Mouse (Mus musculus) neural tube, embryonic 15.5 days (tissue): ENCODE measurements around the gene Slc9a9. TPM values are rescaled to one million over a fixed set of nuclear protein-coding genes. Genes with fewer than 3 reads are reported as not detected.

ENCODE experiments used
- ATAC-seq: fragments of 200-750 bp; cut with Nextera tagmentation; 2 replicates; pipeline ENCODE4 v1.8.0; 2017; ENCODE audit warnings: mild to moderate bottlenecking, moderate TSS enrichment, moderate library complexity; ENCODE audit not compliant: low FRiP score
- H3K27ac ChIP-seq: fragments of 300-500 bp; sonication (generic); replicated peaks from 2 replicates; pipeline ENCODE4 v1.5.1; 2015; ENCODE audit warnings: mild to moderate bottlenecking, inconsistent platforms
- H3K27me3 ChIP-seq: fragments of 300-500 bp; sonication (generic); replicated peaks from 2 replicates; pipeline ENCODE4 v1.6.1; 2015; ENCODE audit warnings: inconsistent platforms
- H3K36me3 ChIP-seq: fragments of 300-500 bp; sonication (generic); 2 replicates; pipeline ENCODE4 v1.6.1; 2015; ENCODE audit warnings: inconsistent platforms
- H3K4me1 ChIP-seq: fragments of 300-500 bp; sonication (generic); 2 replicates; pipeline ENCODE4 v1.6.1; 2015; ENCODE audit warnings: inconsistent platforms
- H3K4me2 ChIP-seq: fragments of 300-500 bp; sonication (generic); 2 replicates; pipeline ENCODE4 v1.6.1; 2015; ENCODE audit warnings: inconsistent platforms, mild to moderate bottlenecking, moderate library complexity
- H3K4me3 ChIP-seq: fragments of 300-500 bp; sonication (generic); replicated peaks from 2 replicates; pipeline ENCODE4 v1.5.1; 2015; ENCODE audit warnings: mild to moderate bottlenecking, inconsistent platforms
- H3K9ac ChIP-seq: fragments of 300-500 bp; sonication (generic); replicated peaks from 2 replicates; pipeline ENCODE4 v1.6.1; 2015; ENCODE audit warnings: mild to moderate bottlenecking, inconsistent platforms
- H3K9me3 ChIP-seq: fragments of 300-500 bp; sonication (generic); replicated peaks from 2 replicates; pipeline ENCODE4 v1.6.1; 2016; ENCODE audit warnings: inconsistent platforms
- WGBS: fragments of 180-500 bp; shearing (Covaris S2); methylation state at CpG from one replicate; pipeline ENCODE4 v1.1.7; 2015; ENCODE audit warnings: mixed read lengths; 5-methylcytosine and 5-hydroxymethylcytosine counted together
- polyA plus RNA-seq: library from polyadenylated mRNA; unstranded; fragments of >200 nt; fragmentation: Nextera tagmentation; extraction: Ambion mirVana; gene quantifications from 2 replicates; pipeline ENCODE4 v1.2.1, GENCODE M21; 2015

Slc9a9 gene
- polyA plus RNA-seq, 1 experiment from 2014 or later: 9.2 TPM

DNA sequence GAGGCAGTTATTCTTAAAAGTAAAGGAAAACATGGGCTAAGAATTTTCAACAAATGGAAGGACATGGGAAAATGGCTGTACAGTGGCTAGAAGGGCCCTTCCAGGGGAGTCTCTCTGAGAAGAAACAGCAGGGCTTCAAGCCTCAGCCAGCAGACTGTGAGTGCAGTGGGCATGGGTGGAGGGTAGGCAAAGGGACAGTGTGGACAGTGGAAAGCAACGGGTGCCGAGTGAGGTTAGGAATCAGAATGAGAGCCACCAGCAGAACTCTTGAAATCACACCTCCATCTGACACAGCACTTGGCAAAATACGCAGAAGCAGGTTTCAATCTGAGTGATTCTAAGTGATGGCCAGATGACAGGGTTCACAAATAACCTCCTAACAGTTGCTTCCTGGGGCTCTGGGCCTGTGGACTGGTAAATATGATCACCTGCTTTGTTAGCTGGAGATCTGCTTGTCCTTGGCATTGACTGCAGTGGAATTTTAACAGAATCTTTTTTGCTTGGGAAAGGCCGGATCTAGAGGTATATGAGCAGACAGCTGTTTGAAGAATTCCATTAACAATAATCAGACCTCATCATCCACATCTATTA lies 237.4 kb downstream of the Slc9a9 start:
- Histone ChIP-seq H3K4me3 (no peak overlapping the region), H3K27me3 (no peaks in the 10 kb centered on the region), H3K9me3 (no peaks in the 10 kb centered on the region), H3K9ac (no peak overlapping the region), H3K27ac (no peak overlapping the region), H3K4me1 (no peaks in the 10 kb centered on the region), H3K36me3 (no peaks in the 10 kb centered on the region), H3K4me2 (no peak overlapping the region)
- 89% methylated on average over 4 of the region's 4 CpGs for WGBS
- no peak for ATAC-seq

DNA sequence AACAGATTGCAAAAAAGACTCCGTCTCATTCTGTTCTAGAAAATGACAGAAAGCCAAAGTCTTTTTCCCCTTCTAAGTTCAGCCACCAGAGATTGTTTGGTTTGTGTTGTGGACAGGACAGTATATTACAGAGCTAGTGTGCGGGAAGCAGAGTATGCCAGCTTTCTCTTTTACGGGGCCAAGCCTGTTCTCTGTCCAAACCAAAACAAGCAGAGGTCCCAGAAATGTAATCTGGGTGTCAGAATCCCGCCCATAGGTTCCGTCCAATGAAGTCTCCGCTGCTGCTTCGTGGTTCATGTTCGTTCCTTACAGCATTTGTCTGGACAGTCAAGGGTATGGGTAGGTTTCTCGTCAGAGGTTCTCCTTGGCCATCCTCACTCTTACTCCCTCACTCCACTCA lies 242.4 kb downstream of the Slc9a9 start:
- 94% methylated on average over 9 of the region's 9 CpGs for WGBS
- no peaks in the 10 kb centered on the region for H3K9me3 ChIP-seq
- no peak overlapping the region for H3K4me3 ChIP-seq
- no peaks in the 10 kb centered on the region for H3K27me3 ChIP-seq
- H3K4me1 ChIP-seq: no peaks in the 10 kb centered on the region
- no peaks in the 10 kb centered on the region for H3K36me3 ChIP-seq
- H3K9ac ChIP-seq: no peak overlapping the region
- ATAC-seq: no peak
- H3K4me2 ChIP-seq: no peak overlapping the region
- no peak overlapping the region for H3K27ac ChIP-seq

DNA sequence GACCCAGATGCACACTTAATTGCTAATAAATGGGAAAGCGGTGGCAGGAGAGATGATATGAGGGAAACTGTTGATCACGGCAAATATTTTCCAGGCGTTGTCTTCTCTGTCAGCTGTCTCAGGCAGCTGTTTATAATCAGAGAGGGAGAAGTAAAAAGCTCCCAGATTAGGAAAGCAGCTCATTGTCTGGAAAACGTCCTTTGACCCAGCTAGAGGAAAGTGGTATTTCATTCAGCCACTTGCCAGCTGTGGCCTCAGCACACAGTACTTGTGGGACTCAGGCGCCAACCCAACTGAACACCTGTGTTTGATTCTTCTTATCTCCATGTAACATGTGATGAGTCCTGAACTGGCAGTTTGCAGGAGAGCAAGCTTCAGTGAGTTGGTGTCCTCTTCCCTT lies 252.4 kb downstream of the Slc9a9 start:
- Histone ChIP-seq H3K27ac (no peak overlapping the region), H3K27me3 (no peaks in the 10 kb centered on the region), H3K4me1 (peaks cover 3% of the 10 kb centered on the region), H3K36me3 (no peaks in the 10 kb centered on the region), H3K4me2 (no peak overlapping the region), H3K4me3 (no peak overlapping the region), H3K9ac (no peak overlapping the region), H3K9me3 (no peaks in the 10 kb centered on the region)
- WGBS: 63% methylated on average over 5 of the region's 5 CpGs
- ATAC-seq: no peak

DNA sequence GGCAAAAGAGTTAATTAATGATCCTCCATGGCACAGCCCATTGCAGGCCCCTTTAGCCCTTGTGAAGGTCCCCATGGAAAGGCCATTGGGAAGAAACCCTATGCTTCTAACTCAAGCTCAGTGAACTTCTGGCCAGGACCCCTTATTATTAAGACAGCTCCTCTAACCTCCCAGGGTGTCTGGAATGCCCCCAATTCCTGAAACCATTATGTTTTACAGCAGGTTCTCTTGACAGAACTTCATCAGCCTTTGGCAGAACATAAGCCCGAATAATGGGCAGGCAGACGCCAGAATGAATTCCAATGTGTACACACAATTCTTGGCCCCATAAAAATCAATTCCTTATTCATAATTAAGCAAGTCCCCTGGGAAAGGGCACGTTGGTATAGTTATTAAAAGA lies 256.1 kb downstream of the Slc9a9 start:
- Histone ChIP-seq H3K36me3 (no peaks in the 10 kb centered on the region), H3K27ac (no peak overlapping the region), H3K9ac (no peak overlapping the region), H3K4me1 (peaks cover 3% of the 10 kb centered on the region), H3K4me3 (no peak overlapping the region), H3K9me3 (no peaks in the 10 kb centered on the region), H3K4me2 (no peak overlapping the region), H3K27me3 (no peaks in the 10 kb centered on the region)
- WGBS: 27% methylated on average over 3 of the region's 3 CpGs
- no peak for ATAC-seq

GRCm38 (mm10) chr9:94927101-94927500 lies 257.4 kb downstream of the Slc9a9 start:
- Histone ChIP-seq H3K4me3 (no peak overlapping the region), H3K9me3 (no peaks in the 10 kb centered on the region), H3K36me3 (no peaks in the 10 kb centered on the region), H3K4me1 (peaks cover 3% of the 10 kb centered on the region), H3K27me3 (no peaks in the 10 kb centered on the region), H3K9ac (no peak overlapping the region), H3K4me2 (no peak overlapping the region), H3K27ac (no peak overlapping the region)
- no peak for ATAC-seq

DNA sequence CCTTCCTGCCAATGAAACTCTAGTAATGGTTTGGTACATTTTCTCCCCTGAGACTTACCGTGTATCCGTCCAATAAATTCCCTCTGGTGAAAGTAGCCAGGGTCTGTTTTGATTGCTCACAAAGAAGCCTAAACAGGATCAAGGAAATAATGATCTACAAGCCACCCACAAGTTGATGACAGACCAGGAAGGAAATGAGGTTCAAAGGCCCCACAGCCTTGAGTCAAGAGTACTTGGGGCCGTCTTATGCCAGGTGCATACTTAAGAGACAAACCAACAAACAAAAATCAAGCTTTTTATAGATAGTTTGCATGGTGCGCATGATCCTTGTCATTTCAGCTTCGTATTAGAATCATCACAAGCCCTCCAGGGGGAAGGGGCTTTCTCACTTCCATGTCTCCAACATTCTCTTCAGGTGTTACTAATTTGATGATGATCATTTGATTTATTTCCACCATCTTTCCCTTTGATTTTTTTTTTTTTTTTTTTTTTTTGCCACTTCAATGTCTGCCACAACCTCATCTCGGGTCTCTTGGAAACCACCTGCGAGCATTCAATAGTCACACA lies 275.9 kb downstream of the Slc9a9 start:
- no peaks in the 10 kb centered on the region for H3K27me3 ChIP-seq
- H3K4me1 ChIP-seq: no peaks in the 10 kb centered on the region
- no peak for ATAC-seq
- H3K27ac ChIP-seq: no peak overlapping the region
- H3K9me3 ChIP-seq: no peaks in the 10 kb centered on the region
- no peak overlapping the region for H3K4me2 ChIP-seq
- no peak overlapping the region for H3K9ac ChIP-seq
- H3K36me3 ChIP-seq: no peaks in the 10 kb centered on the region
- WGBS: 89% methylated on average over 7 of the region's 7 CpGs
- H3K4me3 ChIP-seq: no peak overlapping the region

DNA sequence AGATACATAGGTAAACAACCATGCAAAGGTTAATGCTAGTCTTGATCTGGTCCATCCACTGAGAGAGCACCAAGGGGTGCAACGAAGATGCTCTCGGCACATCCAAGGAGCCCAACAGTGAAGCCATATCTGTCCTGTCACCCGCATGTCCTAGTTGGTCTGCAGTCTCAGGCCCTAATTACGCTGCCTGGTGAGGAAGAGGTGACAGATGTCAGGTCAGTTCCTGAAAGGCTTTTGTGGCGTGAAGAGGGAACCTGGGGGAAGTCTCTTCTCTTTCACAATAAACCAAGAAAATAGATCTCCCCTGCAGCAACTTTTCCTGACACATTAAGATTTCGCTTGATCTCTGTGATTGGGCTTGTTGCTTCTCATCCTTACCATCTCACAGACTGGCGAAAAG lies 277.5 kb downstream of the Slc9a9 start:
- H3K4me2 ChIP-seq: no peak overlapping the region
- WGBS: 83% methylated on average over 7 of the region's 7 CpGs
- H3K4me3 ChIP-seq: no peak overlapping the region
- H3K4me1 ChIP-seq: no peaks in the 10 kb centered on the region
- ATAC-seq: no peak
- 0 out of 2 replicates have a peak, but pooled peaks cover 3% of the 10 kb centered on the region for H3K9me3 ChIP-seq
- no peaks in the 10 kb centered on the region for H3K36me3 ChIP-seq
- no peak overlapping the region for H3K27ac ChIP-seq
- no peaks in the 10 kb centered on the region for H3K27me3 ChIP-seq
- H3K9ac ChIP-seq: no peak overlapping the region

- Histone ChIP-seq H3K9me3 (0 out of 2 replicates have a peak, but pooled peaks cover 3% of the 10 kb centered on the region), H3K9ac (no peak overlapping the region), H3K4me3 (no peak overlapping the region), H3K36me3 (no peaks in the 10 kb centered on the region), H3K27ac (no peak overlapping the region), H3K4me2 (no peak overlapping the region), H3K27me3 (no peaks in the 10 kb centered on the region), H3K4me1 (no peaks in the 10 kb centered on the region)
- WGBS: 76% methylated on average over 3 of the region's 3 CpGs
- no peak for ATAC-seq
These were observed 281.0 kb downstream of the Slc9a9 start for GRCm38 (mm10) chr9:94950676-94951075.

DNA sequence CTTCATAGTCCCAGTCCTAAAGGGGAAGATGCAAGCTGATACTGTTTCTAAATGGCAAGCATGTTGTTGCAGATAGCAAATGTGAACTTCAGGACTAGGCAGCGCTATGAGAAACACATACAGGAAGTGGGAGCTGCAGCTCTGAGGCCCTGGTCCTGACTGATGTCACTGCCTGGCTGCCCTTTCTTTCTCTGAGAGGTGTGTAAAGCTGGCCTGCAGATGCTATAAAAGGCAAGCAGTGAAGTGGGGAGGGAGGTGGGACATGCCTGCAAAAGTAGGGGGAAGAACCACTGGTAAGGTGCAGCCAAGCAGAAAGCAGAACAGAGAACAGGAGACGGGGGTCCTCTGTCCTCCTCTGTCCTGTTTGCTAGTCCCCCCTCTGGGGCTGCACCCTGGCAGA lies 285.9 kb downstream of the Slc9a9 start:
- Histone ChIP-seq H3K27ac (no peak overlapping the region), H3K27me3 (no peaks in the 10 kb centered on the region)
- 59% methylated on average over 2 of the region's 2 CpGs for WGBS

GRCm38 (mm10) chr9:94958382-94958781 lies 288.7 kb downstream of the Slc9a9 start:
- no peaks in the 10 kb centered on the region for H3K36me3 ChIP-seq

More for the DNA sequence above, 285.9 kb downstream of the Slc9a9 start:
- no peak overlapping the region for H3K4me3 ChIP-seq
- no peaks in the 10 kb centered on the region for H3K4me1 ChIP-seq
- 0 out of 2 replicates have a peak, but pooled peaks cover 3% of the 10 kb centered on the region for H3K9me3 ChIP-seq
- no peak overlapping the region for H3K4me2 ChIP-seq
- H3K9ac ChIP-seq: no peak overlapping the region
- ATAC-seq: no peak
- no peaks in the 10 kb centered on the region for H3K36me3 ChIP-seq

DNA sequence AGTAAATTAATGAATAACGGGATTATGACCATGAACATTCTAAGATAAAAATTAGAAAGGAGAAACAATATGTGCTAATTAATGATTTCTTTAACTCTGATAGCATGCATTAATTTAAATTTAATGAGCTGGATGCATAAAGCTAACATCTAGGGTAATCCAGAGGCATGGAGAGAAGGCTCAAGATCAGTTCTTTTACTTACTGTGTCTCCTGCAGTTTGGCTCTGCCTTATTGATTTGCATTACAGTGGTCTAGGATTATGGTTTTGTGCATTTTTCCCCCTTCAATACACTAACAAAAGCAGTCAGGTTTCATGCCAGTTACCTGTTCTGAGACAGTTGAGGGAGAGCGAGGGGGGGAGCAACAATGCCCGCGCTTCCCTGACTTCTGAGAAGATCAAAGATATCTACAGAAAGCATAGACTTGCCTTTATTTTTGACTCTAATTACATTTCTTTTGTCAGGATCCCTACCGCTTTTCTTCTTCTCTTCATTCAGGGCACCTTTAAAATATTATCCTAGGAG lies 298.9 kb downstream of the Slc9a9 start:
- Histone ChIP-seq H3K4me2 (no peak overlapping the region), H3K9me3 (no peaks in the 10 kb centered on the region), H3K4me3 (no peak overlapping the region), H3K4me1 (no peaks in the 10 kb centered on the region), H3K9ac (no peak overlapping the region), H3K27ac (no peak overlapping the region), H3K36me3 (peaks cover 4% of the 10 kb centered on the region; the same call in 1 of the 2 replicates), H3K27me3 (no peaks in the 10 kb centered on the region)
- no peak for ATAC-seq
- whole genome bisulfite sequencing: 68% methylated on average over 5 of the region's 5 CpGs

More at GRCm38 (mm10) chr9:94958382-94958781, 288.7 kb downstream of the Slc9a9 start:
- Histone ChIP-seq H3K4me3 (no peak overlapping the region), H3K9ac (no peak overlapping the region), H3K4me1 (no peaks in the 10 kb centered on the region), H3K9me3 (no peaks in the 10 kb centered on the region), H3K27ac (no peak overlapping the region), H3K27me3 (no peaks in the 10 kb centered on the region), H3K4me2 (no peak overlapping the region)
- ATAC-seq: no peak
- 57% methylated on average over 2 of the region's 2 CpGs for WGBS

DNA sequence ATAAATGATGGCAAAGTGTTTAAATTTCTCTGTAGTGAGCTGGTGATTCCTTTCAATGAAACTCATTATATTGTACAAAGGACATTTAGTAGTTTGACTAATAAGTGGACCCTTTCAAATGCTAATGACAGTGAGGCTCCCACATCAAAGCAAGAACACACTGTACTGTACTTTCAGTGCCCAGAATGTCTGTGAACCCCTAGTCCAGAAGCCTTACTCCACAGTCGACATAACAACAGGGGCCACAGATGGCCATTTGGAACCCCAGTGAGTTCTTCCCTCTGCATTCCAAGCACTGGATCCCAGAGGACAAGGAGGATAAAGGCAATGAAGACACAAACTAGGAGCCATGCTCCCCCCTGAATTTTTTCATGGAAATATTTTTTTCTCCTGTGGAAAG lies 299.4 kb downstream of the Slc9a9 start:
- H3K36me3 ChIP-seq: peaks cover 4% of the 10 kb centered on the region; the same call in 1 of the 2 replicates

More for the DNA sequence above, 299.4 kb downstream of the Slc9a9 start:
- Histone ChIP-seq H3K4me3 (no peak overlapping the region), H3K9me3 (no peaks in the 10 kb centered on the region), H3K4me2 (no peak overlapping the region), H3K9ac (no peak overlapping the region), H3K4me1 (no peaks in the 10 kb centered on the region), H3K27me3 (no peaks in the 10 kb centered on the region), H3K27ac (no peak overlapping the region)
- no peak for ATAC-seq
- 15% methylated on average over 1 of the region's 1 CpGs for WGBS
